Mouse (Mus musculus) cerebellum, adult 2 months (tissue): ENCODE data around the gene Cpeb3.

Experiments used
- CTCF ChIP-seq: fragments of 200-500 bp; IDR thresholded peaks from 2 replicates; pipeline ENCODE4 v1.5.1; 2011; ENCODE audit warnings: low read depth, mild to moderate bottlenecking, control low read depth, low read length, moderate library complexity, borderline replicate concordance; ENCODE audit not compliant: insufficient read depth
- POLR2A ChIP-seq: fragments of 200-500 bp; IDR thresholded peaks from 2 replicates; pipeline ENCODE4 v1.6.1; 2011; ENCODE audit warnings: low read length, control low read depth, borderline replicate concordance; ENCODE audit not compliant: insufficient read depth

GRCm38 (mm10) chr19:37192475-37193058 is 15.8 kb downstream of the Cpeb3 start:
- no peak for TF ChIP-seq CTCF
- TF ChIP-seq POLR2A, result no peak
